Mouse (Mus musculus): ENCODE measurements around the gene Inpp4b. TPM values are rescaled to one million over a fixed set of nuclear protein-coding genes. Genes with fewer than 3 reads are reported as not detected.
"Not testable (repeated sequence)": the region's sequence is repeated elsewhere in the genome, so short reads cannot be mapped to it uniquely, and the experiment has no call there.

Gene Inpp4b
- polyA plus RNA-seq, 1 experiment from 2014 or later = 20.7 TPM

GRCm38 (mm10) chr8:82054030-82054429 is 711.7 kb downstream of the Inpp4b start:
- no peak overlapping the region for H3K4me2 ChIP-seq (replicated peaks; ENCODE audit: low read depth, low read length)
- DNase-seq (ENCODE audit: low spot score) (no peak), ATAC-seq (no peak)
- no peak overlapping the region for H3K9ac ChIP-seq (replicated peaks; ENCODE audit: low read depth)
- no peaks in the 10 kb centered on the region for H3K27me3 ChIP-seq (replicated peaks; ENCODE audit: insufficient read depth, low read length)
- no peaks in the 10 kb centered on the region for H3K36me3 ChIP-seq (ENCODE audit: insufficient read depth, low read length)
- no peak overlapping the region for H3K27ac ChIP-seq (ENCODE audit: low read length)
- WGBS = 62% methylated on average over 3 of the region's 3 CpGs
- TF ChIP-seq CTCF (IDR thresholded peaks at IDR 0.05) (no peak), EP300 (IDR thresholded peaks at IDR 0.05) (no peak)
- no peaks in the 10 kb centered on the region for H3K9me3 ChIP-seq (ENCODE audit: low read length)
- no peak overlapping the region for H3K4me3 ChIP-seq (ENCODE audit: low read depth, low read length)
- no peaks in the 10 kb centered on the region for H3K4me1 ChIP-seq (ENCODE audit: insufficient read depth, low read depth, low read length)

- Histone ChIP-seq H3K4me1 (ENCODE audit: insufficient read depth, low read depth, low read length) (no peaks in the 10 kb centered on the region), H3K4me2 (replicated peaks; ENCODE audit: low read depth, low read length) (no peak overlapping the region), H3K27ac (ENCODE audit: low read length) (no peak overlapping the region), H3K9me3 (ENCODE audit: low read length) (no peaks in the 10 kb centered on the region), H3K27me3 (replicated peaks; ENCODE audit: insufficient read depth, low read length) (no peaks in the 10 kb centered on the region), H3K36me3 (ENCODE audit: insufficient read depth, low read length) (no peaks in the 10 kb centered on the region), H3K9ac (replicated peaks; ENCODE audit: low read depth) (no peak overlapping the region), H3K4me3 (ENCODE audit: low read depth, low read length) (no peak overlapping the region)
- WGBS = 81% methylated on average over 3 of the region's 3 CpGs
- ATAC-seq = no peak
- TF ChIP-seq CTCF (IDR thresholded peaks at IDR 0.05) (no peak), EP300 (IDR thresholded peaks at IDR 0.05) (no peak)
- DNase-seq (ENCODE audit: low spot score) = no peak
These were observed 725.3 kb downstream of the Inpp4b start for GRCm38 (mm10) chr8:82067619-82068018.

- H3K9ac ChIP-seq (replicated peaks; ENCODE audit: low read depth) = no peak overlapping the region
- H3K9me3 ChIP-seq (ENCODE audit: low read length) = no peaks in the 10 kb centered on the region
- TF ChIP-seq EP300 (IDR thresholded peaks at IDR 0.05) (no peak), CTCF (IDR thresholded peaks at IDR 0.05) (no peak)
- no peak overlapping the region for H3K27ac ChIP-seq (ENCODE audit: low read length)
- DNase-seq (ENCODE audit: low spot score) = no peak
- no peak for ATAC-seq
- no peaks in the 10 kb centered on the region for H3K4me1 ChIP-seq (ENCODE audit: insufficient read depth, low read depth, low read length)
- H3K4me2 ChIP-seq (replicated peaks; ENCODE audit: low read depth, low read length) = no peak overlapping the region
- no peaks in the 10 kb centered on the region for H3K27me3 ChIP-seq (replicated peaks; ENCODE audit: insufficient read depth, low read length)
- H3K36me3 ChIP-seq (ENCODE audit: insufficient read depth, low read length) = no peaks in the 10 kb centered on the region
- H3K4me3 ChIP-seq (ENCODE audit: low read depth, low read length) = no peak overlapping the region
These were observed 736.9 kb downstream of the Inpp4b start for GRCm38 (mm10) chr8:82079267-82079666.

- not testable (repeated sequence) for DNase-seq (ENCODE audit: low spot score); H3K4me3 ChIP-seq (ENCODE audit: low read depth, low read length); H3K9me3 ChIP-seq (ENCODE audit: low read length); H3K4me1 ChIP-seq (ENCODE audit: insufficient read depth, low read depth, low read length); H3K27me3 ChIP-seq (replicated peaks; ENCODE audit: insufficient read depth, low read length); H3K9ac ChIP-seq (replicated peaks; ENCODE audit: low read depth); H3K36me3 ChIP-seq (ENCODE audit: insufficient read depth, low read length); H3K27ac ChIP-seq (ENCODE audit: low read length); ATAC-seq; H3K4me2 ChIP-seq (replicated peaks; ENCODE audit: low read depth, low read length)
- WGBS = 95% methylated on average over 7 of the region's 7 CpGs
These were observed 744.3 kb downstream of the Inpp4b start for GRCm38 (mm10) chr8:82086631-82087030.

DNA sequence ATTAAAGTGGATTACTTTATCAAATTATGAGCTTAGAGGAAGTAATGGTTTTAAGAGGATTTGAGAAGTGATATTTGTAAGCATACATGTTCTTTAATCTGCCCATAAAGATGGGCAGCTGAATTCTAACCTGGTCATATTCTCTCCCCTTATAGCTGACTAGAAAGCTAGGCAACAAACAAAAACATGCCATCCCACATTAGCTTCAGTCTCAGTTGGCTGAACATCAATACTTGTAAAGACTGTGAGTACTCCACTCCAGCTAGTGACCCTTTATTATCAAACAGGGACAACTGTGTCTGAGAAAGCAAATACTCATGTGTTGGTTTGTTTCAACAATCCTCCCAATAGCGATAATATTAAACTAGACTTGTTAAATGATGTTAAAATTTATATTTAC is 748.5 kb downstream of the Inpp4b start:
- ATAC-seq = no peak
- no peak for TF ChIP-seq EP300 (IDR thresholded peaks at IDR 0.05)
- TF ChIP-seq CTCF (IDR thresholded peaks at IDR 0.05) = no peak
- 68% methylated on average over 1 of the region's 1 CpGs for WGBS

GRCm38 (mm10) chr8:82093274-82093673 is 750.9 kb downstream of the Inpp4b start:
- H3K36me3 ChIP-seq (ENCODE audit: insufficient read depth, low read length) = no peaks in the 10 kb centered on the region
- H3K9ac ChIP-seq (replicated peaks; ENCODE audit: low read depth) = no peak overlapping the region
- ATAC-seq (no peak), DNase-seq (ENCODE audit: low spot score) (no peak)
- no peak overlapping the region for H3K27ac ChIP-seq (ENCODE audit: low read length)
- H3K4me1 ChIP-seq (ENCODE audit: insufficient read depth, low read depth, low read length) = no peaks in the 10 kb centered on the region
- no peak for TF ChIP-seq EP300 (IDR thresholded peaks at IDR 0.05)
- no peak for TF ChIP-seq CTCF (IDR thresholded peaks at IDR 0.05)
- no peak overlapping the region for H3K4me2 ChIP-seq (replicated peaks; ENCODE audit: low read depth, low read length)
- no peak overlapping the region for H3K4me3 ChIP-seq (ENCODE audit: low read depth, low read length)
- no peaks in the 10 kb centered on the region for H3K27me3 ChIP-seq (replicated peaks; ENCODE audit: insufficient read depth, low read length)
- H3K9me3 ChIP-seq (ENCODE audit: low read length) = no peaks in the 10 kb centered on the region

More for the DNA sequence above, 748.5 kb downstream of the Inpp4b start:
- no peak overlapping the region for H3K4me3 ChIP-seq (ENCODE audit: low read depth, low read length)
- no peaks in the 10 kb centered on the region for H3K27me3 ChIP-seq (replicated peaks; ENCODE audit: insufficient read depth, low read length)
- no peaks in the 10 kb centered on the region for H3K4me1 ChIP-seq (ENCODE audit: insufficient read depth, low read depth, low read length)
- no peak overlapping the region for H3K9ac ChIP-seq (replicated peaks; ENCODE audit: low read depth)
- no peak overlapping the region for H3K4me2 ChIP-seq (replicated peaks; ENCODE audit: low read depth, low read length)
- no peaks in the 10 kb centered on the region for H3K9me3 ChIP-seq (ENCODE audit: low read length)
- H3K27ac ChIP-seq (ENCODE audit: low read length) = no peak overlapping the region
- H3K36me3 ChIP-seq (ENCODE audit: insufficient read depth, low read length) = no peaks in the 10 kb centered on the region
- DNase-seq (ENCODE audit: low spot score) = no peak

GRCm38 (mm10) chr8:82104560-82104959 is 762.2 kb downstream of the Inpp4b start:
- Histone ChIP-seq H3K4me3 (ENCODE audit: low read depth, low read length) (no peak overlapping the region), H3K36me3 (ENCODE audit: insufficient read depth, low read length) (no peaks in the 10 kb centered on the region), H3K9ac (replicated peaks; ENCODE audit: low read depth) (no peak overlapping the region), H3K9me3 (ENCODE audit: low read length) (no peaks in the 10 kb centered on the region), H3K4me2 (replicated peaks; ENCODE audit: low read depth, low read length) (no peak overlapping the region), H3K27me3 (replicated peaks; ENCODE audit: insufficient read depth, low read length) (no peaks in the 10 kb centered on the region), H3K27ac (ENCODE audit: low read length) (no peak overlapping the region), H3K4me1 (ENCODE audit: insufficient read depth, low read depth, low read length) (no peaks in the 10 kb centered on the region)
- DNase-seq (ENCODE audit: low spot score) (no peak), ATAC-seq (no peak)
- TF ChIP-seq EP300 (IDR thresholded peaks at IDR 0.05) = no peak
- TF ChIP-seq CTCF (IDR thresholded peaks at IDR 0.05) = no peak

Measured in lung, postnatal 0 days (tissue).